Mouse (Mus musculus) left cerebral cortex, postnatal 25 days (tissue): ENCODE data around the gene Pmpca. TPM values are rescaled to one million over a fixed set of nuclear protein-coding genes. Genes with fewer than 3 reads are reported as not detected.

Experiments
- DNase-seq, 2 experiments: peaks; one replicate each; pipeline ENCODE4 v3.0.0; 2022; ENCODE audit warnings: low spot score in 2 of 2, mixed read lengths in 1 of 2
- intact Hi-C: fragments of 180-260 bp; cut with DNase I; formaldehyde crosslinking; loops from one replicate; pipeline ENCODE4 v1.15.1; 2025
- total RNA-seq, 2 experiments: library from RNA; stranded (reverse); gene quantifications; 2 replicates each; pipeline ENCODE4 v1.2.3; 2021

Gene Pmpca
- total RNA-seq, 2 experiments from 2014 or later: 92.3 to 92.8 TPM

DNA sequence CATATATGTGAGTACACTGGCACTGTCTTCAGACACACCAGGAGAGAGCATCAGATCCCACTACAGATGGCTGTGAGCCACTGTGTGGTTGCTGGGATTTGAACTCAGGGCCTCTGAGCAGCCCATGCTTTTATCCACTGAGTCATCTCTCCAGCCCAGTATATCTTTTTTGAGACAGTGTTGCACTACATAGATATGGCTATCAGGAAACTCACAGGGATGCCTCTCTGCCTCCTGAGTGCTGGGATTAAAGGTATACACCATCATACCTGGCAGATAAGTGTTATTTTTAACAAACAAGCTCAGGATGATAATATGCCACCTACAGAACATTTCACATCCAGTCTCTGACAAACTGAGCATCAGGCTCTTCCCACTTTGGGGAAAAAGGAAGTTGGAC lies 27.9 kb downstream of the Pmpca start:
- DNase-seq: no peak
- intact Hi-C loops: no loop called here

DNA sequence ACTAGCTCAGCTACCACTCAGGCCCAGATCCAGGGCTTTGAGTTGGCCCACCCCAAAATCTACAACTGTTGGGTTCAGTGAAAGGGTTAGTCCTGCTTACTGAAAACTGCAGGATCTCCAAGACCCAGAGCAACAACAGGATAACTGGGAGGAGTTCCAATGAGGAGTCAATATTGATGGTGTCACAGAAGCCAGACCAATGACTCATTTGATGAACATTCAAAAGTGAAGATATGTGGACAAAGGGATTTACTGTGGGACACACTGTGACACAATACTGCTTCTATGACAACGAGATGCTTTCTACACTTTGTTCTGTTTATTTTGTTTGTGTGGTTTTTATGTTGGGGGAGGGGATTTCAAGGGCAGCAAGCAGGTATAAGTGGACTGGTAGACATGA lies 29.0 kb downstream of the Pmpca start:
- intact Hi-C loops: no loop called here
- DNase-seq: no peak

DNA sequence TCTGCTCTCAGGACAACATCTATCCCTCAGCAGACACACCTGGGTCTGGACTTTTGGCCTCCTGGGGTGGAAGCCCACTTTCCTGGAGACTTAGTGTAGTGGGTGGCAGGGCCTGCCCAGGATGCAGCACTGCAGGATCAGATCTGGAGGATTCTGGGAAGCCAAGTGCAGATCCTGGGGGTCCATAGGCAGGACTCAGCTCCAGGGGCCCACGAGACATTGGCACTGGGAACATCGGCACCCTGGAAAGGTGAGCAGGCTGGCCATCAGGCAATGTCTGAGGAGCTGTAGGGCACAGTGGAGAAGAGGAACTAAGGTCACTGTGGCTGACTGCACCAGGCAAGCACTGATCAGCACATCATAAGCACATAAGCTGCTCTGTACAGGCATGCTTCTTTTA lies 32.8 kb downstream of the Pmpca start:
- intact Hi-C loops: no loop called here
- DNase-seq: no peak

DNA sequence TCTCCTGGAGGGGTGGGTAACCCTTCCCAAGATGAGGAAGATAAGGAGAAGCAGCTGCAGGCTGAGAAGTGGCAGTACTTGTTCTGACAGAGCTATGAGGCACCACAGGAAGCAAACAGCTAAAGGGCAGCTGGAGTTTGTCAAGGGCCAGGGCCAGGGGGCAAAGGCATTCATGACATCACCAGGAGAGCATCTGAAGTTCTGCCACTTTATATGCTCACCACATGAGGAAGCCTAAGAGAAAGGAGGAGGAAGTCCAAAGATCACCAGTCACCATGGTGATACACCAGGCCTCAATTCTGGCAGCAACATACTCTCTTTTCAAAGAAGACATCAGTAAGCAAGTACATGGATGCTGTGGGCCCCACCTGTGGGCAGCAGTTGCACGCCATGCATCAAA lies 33.9 kb downstream of the Pmpca start:
- intact Hi-C loops: no loop called here

DNA sequence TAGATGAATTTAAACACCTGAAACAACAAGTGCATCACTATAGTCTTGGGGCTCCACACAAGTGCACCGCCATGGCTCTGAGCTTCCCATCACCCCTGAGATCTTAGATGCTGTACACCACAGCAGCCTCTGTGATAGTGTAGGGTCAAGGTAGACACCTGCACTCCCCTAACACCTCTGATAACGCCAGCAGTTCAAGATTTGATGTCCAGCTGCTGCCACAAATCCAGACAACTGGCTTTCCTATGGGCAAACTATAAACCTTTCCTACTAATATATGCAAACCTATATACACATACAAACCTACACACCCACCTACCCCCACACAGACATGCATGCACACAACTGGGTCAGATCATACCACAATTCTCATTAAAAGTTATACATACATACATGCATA lies 35.4 kb downstream of the Pmpca start:
- DNase-seq: no peak
- intact Hi-C loops: no loop called here

More for the DNA sequence above, 33.9 kb downstream of the Pmpca start:
- no peak for DNase-seq

DNA sequence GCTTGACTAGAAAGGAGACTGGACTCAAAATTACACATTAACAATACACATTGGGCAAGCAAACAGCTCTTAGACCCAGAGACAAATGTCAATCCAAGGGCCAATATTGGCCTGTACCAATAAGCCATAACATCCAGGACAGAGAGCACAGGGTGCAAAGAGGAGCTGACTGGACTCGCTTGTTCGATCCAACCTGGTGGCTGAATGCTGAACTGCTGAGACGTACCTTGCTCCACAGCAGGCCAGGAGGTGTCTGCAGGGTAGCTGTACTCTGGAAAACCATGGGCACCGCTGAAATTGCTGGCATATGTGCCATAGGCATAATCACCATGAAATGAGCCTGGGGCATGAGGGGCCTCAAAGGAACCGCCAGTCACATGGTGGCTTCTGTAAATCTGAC lies 40.7 kb downstream of the Pmpca start:
- intact Hi-C loops: no loop called here
- no peak for DNase-seq

DNA sequence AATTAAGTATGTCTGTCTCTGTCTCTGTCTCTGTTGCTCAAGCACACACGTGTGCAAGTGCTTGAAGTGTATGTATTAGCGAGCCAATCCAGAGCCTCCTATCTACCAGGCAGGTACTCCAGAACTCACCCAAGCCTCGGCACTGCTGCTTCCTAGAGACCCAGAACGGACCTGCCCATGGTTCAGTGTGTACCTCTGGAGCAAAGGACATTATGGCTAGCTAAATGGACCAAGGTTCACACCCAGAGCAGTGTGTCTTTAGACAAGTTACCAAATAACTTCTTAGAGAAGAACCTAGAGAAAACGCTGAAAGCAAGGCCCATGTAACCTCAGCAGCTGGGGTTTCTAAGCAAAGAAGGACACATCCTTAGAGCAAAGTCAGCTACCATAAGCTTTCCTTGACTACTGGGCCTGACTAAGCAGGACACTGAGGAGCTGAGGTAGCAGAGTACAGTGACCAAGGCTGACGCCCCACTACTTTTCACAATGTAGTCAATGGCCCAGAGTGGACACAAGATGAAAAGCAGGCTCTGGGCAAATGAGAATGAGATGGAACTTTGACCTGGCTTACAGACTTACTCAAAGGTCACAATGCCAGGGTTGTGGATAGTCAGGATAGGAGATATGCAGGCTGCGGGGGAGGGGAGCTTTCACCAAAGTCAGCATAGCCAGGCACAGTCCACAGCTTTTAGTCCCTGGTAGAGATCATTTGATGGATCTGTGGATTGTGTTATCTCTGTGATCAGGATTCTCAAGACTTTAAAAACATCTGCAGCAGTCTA lies 45.8 kb downstream of the Pmpca start:
- DNase-seq: no peak
- intact Hi-C loops: no loop called here

DNA sequence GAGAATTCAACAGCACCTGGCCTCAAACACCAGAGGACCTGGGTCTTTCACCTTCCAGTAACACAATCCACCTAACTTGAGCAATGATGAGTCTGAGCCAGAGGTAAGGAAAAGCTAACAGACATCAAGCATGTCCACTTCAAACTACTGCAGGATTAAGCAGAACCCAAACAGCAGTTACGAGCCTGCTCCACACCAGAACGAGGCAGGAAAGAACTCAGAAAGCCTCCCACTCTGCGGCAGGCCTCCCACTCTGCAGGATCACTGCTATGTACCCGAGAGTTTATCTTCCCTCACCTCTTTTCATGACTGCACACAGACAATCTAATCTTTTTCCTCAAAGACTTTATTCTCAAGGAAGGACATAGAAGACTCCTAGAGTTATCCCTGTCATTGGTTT lies 48.1 kb downstream of the Pmpca start:
- peak; percentile 58 to 73 for DNase-seq
- intact Hi-C loops: no loop called here

DNA sequence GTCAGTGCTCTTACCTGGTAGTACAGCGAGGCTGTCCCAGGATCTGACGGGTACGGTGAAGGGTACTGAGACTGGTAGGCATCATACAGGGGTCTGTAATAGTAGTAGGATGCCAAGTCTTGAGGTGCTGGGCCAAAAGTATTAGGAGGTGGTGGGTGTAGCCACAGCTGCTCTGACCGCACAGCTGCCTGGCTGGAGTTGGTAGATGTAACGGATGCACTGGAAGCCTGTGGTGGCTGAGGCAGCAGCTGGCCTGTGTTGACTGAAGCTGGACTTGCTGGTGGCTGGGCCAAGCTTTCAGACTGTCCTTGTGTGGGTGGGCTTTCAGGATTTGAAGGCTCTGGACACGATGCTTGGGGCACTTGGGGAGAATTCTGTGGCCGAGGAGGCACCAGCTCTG lies 49.2 kb downstream of the Pmpca start:
- intact Hi-C loops: no loop called here

DNA sequence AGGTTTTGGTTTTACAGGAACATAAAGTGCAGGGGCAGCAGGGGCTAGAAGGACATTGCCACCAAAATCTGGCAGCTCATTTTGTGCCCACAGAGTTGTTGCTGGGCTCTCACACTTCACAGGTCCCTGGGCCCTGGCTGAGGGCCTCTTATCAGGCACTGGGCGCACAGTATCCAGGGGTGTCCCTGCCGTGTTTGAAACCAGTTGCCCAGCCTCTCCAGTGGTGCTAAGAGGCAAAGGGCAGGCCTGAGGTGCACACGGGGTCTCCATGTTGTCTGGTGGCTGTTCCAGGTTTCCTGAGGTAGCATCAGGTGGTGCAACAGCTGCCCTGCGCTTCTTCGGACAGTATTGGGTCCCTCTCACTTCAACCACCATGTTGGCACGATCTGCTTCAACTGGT lies 50.5 kb downstream of the Pmpca start:
- intact Hi-C loops: loop anchor here (5.0 to 10.0 kb wide), 2 partner anchors 112 to 475 kb away; partner anchors contain the start of genes Med22, Rpl7a, Surf1 and Surf2
- no peak for DNase-seq

More for the DNA sequence above, 49.2 kb downstream of the Pmpca start:
- DNase-seq: no peak

DNA sequence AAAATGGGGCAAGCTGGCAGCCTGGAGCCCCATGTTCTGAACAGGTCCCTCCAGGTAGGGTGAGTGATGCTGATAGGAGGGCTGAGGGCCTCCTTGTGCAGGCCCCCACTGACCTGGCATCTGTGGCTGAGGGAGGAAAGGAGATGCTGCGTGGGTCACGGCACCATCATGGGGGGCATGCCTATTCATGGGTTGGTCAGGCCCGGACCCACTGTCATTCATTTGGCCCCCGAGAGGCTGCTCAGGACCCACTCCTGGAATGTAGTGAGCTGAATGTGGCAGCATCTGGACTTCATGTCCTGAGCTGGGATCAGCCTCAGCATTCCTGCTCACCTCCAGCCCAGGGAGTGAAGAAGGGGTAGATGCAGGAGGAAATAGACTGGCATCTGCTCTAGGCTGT lies 52.1 kb downstream of the Pmpca start:
- intact Hi-C loops: loop anchor here (5.0 to 10.0 kb wide), 2 partner anchors 114 to 474 kb away; partner anchors contain the start of genes Med22, Rpl7a, Surf1 and Surf2
- no peak for DNase-seq

DNA sequence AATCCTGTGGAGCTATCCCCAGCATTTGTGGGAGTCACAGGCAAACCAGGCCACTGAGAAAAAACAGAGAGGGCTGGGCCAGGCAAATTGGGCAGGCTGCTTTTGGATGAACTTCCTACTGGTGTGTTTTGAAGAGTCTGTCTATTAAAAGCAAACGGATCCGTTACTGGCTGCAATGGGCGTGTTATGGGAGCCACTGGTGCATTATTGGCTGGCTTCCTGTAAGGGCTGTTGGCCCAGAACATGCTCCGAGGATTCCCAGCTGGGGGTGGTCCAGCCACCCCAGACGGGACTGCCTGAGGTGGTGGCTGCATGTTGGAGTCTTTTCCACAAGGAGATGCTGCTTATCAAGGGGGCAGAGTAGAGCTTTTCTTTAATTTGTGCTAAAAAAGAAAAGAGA lies 52.5 kb downstream of the Pmpca start:
- intact Hi-C loops: loop anchor here (5.0 to 10.0 kb wide), 2 partner anchors 114 to 473 kb away; partner anchors contain the start of genes Med22, Rpl7a, Surf1 and Surf2
- DNase-seq: no peak

DNA sequence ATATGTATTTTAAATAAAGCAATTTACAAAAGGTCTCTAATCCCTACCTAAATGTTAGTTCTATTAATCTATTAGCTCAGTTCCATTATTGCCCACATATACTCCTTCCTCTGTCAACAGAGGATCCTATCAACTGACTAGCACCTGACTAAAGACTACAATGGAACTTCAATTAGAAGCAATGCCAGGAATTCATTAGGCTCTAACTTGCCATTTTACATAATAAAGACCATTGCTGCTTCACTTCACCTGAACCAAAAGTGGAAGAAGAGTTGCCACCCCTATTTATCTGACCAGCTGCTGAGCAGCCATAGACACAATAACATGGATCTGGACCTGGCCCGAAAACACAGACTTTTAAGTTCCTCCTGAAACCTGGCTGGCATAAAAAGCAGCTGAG lies 53.7 kb downstream of the Pmpca start:
- intact Hi-C loops: loop anchor here (5.0 to 10.0 kb wide), 2 partner anchors 116 to 472 kb away; partner anchors contain the start of genes Med22, Rpl7a, Surf1 and Surf2
- DNase-seq: no peak

DNA sequence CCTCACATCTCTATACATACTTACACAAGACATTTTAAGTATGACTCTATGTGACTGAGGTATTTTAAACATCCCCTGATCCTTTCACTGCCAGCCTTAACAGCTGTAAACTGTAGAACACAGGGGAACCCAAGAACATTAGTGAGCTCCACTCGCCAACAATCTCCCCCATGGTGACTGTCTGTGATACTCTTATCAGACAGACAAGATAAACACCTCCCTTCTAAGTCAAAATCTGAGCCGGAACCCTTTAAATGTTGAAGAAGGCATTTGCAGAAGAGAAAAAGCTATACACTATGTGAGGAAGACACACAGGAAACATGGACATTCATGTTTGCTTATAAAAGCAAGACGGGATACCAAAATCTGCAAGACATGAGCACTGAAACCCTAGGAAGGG lies 54.7 kb downstream of the Pmpca start:
- no peak for DNase-seq
- intact Hi-C loops: loop anchor here (5.0 to 10.0 kb wide), 2 partner anchors 117 to 471 kb away; partner anchors contain the start of genes Med22, Rpl7a, Surf1 and Surf2

DNA sequence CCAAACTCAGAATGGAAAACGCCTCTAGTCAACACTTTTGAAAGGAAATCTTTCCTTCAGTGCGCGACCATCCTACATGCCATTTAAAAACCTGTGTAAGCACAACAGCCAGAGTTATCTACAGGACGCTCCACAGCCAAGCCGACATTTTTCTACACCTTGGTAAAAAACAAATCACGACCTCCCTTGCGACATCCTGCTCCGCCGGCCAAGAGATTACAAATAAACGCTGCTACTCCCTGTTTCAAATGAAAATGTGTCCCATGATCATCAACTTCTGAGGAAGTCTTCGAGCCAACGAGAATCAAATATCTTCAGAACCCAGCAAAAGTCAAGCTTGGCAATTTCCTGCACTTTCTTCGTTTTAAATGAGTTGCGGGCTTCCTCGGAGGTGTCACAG lies 55.2 kb downstream of the Pmpca start:
- no peak for DNase-seq
- intact Hi-C loops: loop anchor here (5.0 to 10.0 kb wide), 2 partner anchors 117 to 470 kb away; partner anchors contain the start of genes Med22, Rpl7a, Surf1 and Surf2

DNA sequence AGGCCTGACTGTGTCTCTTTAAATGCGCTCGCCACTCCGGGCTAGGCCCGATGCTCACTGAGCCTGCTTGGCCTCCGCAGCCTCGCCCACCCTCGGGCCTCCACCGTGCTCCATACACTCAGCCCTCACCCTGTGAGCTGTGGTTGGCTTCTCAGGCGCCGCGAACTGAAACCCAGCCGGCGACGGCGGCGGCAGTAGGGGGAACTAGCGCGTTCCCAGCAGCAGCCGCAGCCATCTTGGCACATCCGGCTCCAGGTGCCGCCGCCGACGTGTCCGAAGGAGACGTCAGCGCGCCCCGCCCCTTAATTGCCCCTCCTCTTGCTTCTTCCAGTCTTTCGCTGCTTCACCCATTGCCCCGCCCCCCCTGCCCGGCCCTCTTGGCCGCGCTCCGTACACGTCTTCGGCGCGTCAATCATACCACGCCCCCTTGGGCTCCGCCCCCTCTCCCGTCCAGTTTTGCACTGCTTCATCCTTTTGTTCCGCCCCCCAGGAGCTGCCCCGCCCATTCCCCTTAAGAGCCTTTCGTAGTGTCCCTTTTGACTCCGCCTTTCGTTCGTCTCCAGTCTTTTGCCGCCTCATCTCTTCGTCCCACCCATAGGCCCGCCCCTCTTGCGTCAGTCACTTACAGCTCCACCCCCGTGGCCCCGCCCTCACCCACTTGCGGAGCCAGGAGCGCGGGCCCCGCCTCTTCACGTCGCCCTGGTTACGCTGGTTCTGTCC lies 56.0 kb downstream of the Pmpca start, which contains the start of gene Sec16a:
Gene Sec16a, minus strand, starts transcription at position 271 of the 720 bp plus-strand sequence.
- DNase-seq: peak; percentile 99 to 100
- intact Hi-C loops: loop anchor here (5.0 to 10.0 kb wide), 3 partner anchors 118 to 470 kb away; partner anchors contain the start of genes Fam69b, Med22, Rpl7a and Surf1

DNA sequence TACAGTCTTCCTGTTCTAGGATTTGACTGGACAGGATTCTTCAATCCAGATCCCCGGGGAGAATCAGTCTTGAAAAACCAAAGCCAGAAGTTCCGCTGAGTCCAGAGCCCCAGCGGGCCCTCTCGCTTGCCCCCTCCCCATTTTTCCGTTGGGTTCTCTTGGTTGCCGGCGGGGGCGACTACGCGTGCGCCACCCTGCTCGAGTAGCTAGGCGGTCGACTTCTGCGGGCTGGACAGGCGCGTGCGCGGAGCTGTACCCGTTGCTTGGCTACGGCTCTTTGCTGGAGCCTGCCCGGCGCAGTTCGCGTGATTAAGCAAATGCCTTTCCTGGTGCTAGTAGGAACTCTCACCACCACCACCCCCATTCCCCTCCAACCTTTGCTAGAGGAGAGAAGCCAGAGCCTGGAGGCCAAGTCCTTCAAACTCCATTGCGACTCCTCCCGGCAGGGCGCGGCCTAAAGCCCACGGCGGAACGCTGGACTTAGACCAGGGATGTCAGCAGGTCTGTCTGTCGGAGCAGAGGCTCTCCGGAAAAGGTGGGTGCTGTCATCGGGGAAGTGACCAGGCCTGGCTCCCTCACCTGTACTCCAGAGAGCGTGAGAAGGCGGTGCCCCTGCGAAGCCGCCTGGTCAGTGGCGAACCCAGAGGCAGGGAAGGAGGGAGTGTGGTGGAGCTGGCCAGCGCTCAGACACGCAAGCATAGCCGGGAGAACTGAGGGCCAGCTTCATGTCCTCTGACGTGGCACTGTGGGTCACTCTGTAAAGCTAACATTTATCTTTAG lies 56.7 kb downstream of the Pmpca start:
- intact Hi-C loops: loop anchor here (5.0 to 10.0 kb wide), 2 partner anchors 181 to 469 kb away; partner anchors contain the start of genes Fam69b, Med22, Rpl7a and Surf1
- peak; percentile 97 for DNase-seq

DNA sequence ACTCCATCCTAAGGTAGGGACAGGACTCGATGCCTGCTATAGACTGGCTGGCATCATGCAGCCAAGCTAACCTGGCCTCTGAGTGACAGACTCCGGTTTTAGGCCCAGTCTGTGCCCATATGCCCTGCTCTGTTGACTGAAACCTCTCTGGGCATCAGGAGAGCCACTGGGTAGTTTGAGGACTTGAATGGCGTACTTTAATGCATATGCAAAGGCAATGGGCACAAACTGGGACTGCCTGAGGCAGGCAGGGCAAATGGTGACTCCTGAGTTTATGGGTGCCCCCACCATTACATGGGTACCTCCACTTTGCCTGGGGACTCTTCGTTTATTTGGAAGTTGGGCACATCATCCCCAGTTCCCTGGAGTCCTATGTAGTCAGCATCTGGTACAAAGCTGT lies 57.5 kb downstream of the Pmpca start:
- intact Hi-C loops: loop anchor here (5.0 to 10.0 kb wide), 2 partner anchors 181 to 468 kb away; partner anchors contain the start of genes Fam69b, Med22, Rpl7a and Surf1
- no peak for DNase-seq
